Mouse (Mus musculus) intestine, postnatal 0 days (tissue): ENCODE measurements around the gene Mlip. TPM values are rescaled to one million over a fixed set of nuclear protein-coding genes. Genes with fewer than 3 reads are reported as not detected.

Experiments
- ATAC-seq: fragments of 200-750 bp; cut with Nextera tagmentation; 2 replicates; pipeline ENCODE4 v1.8.0; 2017; ENCODE audit warnings: mild to moderate bottlenecking, moderate TSS enrichment, moderate library complexity
- H3K27ac ChIP-seq: fragments of 300-500 bp; sonication (generic); 2 replicates; pipeline ENCODE4 v1.5.1; 2014; ENCODE audit warnings: mild to moderate bottlenecking, low read depth, low read length, moderate library complexity
- H3K27me3 ChIP-seq: fragments of 300-500 bp; sonication (generic); replicated peaks from 2 replicates; pipeline ENCODE4 v1.6.1; 2014; ENCODE audit warnings: low read length, mixed read lengths; ENCODE audit not compliant: control insufficient read depth, insufficient read depth
- H3K36me3 ChIP-seq: fragments of 300-500 bp; sonication (generic); 2 replicates; pipeline ENCODE4 v1.6.1; 2014; ENCODE audit warnings: mild to moderate bottlenecking, moderate library complexity; ENCODE audit not compliant: control insufficient read depth, insufficient read depth
- H3K4me1 ChIP-seq: fragments of 300-500 bp; sonication (generic); replicated peaks from 2 replicates; pipeline ENCODE4 v1.6.1; 2014; ENCODE audit warnings: antibody characterized with exemption, low read length, mixed read lengths; ENCODE audit not compliant: control insufficient read depth, insufficient read depth
- H3K4me2 ChIP-seq: fragments of 300-500 bp; sonication (generic); replicated peaks from 2 replicates; pipeline ENCODE4 v1.6.1; 2014; ENCODE audit warnings: low read depth, mild to moderate bottlenecking, moderate library complexity
- H3K4me3 ChIP-seq: fragments of 300-500 bp; sonication (generic); 2 replicates; pipeline ENCODE4 v1.5.1; 2014; ENCODE audit warnings: low read depth, low read length
- H3K9ac ChIP-seq: fragments of 300-500 bp; sonication (generic); 2 replicates; pipeline ENCODE4 v1.6.1; 2014; ENCODE audit warnings: mild to moderate bottlenecking, low read depth, low read length
- H3K9me3 ChIP-seq: fragments of 300-500 bp; sonication (generic); 2 replicates; pipeline ENCODE4 v1.6.1; 2016; ENCODE audit warnings: mixed run types; ENCODE audit not compliant: control insufficient read depth
- CTCF ChIP-seq: sonication (generic); IDR thresholded peaks from 2 replicates; pipeline ENCODE4 v1.5.1; 2016; ENCODE audit warnings: low read depth, mild to moderate bottlenecking, control low read depth, antibody characterized with exemption, moderate library complexity
- WGBS: fragments of 180-500 bp; shearing (Covaris S2); extraction: QIAGEN DNeasy Blood & Tissue Kit; methylation state at CpG from one replicate; pipeline ENCODE4 v1.1.7; 2014; 5-methylcytosine and 5-hydroxymethylcytosine counted together
- polyA plus RNA-seq: library from polyadenylated mRNA; unstranded; fragments of >200 nt; fragmentation: Nextera tagmentation; extraction: Ambion mirVana; gene quantifications from 2 replicates; pipeline ENCODE4 v1.2.1, GENCODE M21; 2015

The Mlip gene
- polyA plus RNA-seq, 1 experiment from 2014 or later = 0.52 TPM

GRCm38 (mm10) chr9:77179486-77179885 lies 173.3 kb downstream of the Mlip start:
- no peaks in the 10 kb centered on the region for H3K36me3 ChIP-seq
- no peak overlapping the region for H3K4me3 ChIP-seq
- no peaks in the 10 kb centered on the region for H3K27me3 ChIP-seq
- H3K4me1 ChIP-seq = no peaks in the 10 kb centered on the region
- H3K27ac ChIP-seq = no peak overlapping the region
- no peak for ATAC-seq
- H3K9ac ChIP-seq = no peak overlapping the region
- 79% methylated on average over 3 of the region's 3 CpGs for WGBS
- TF ChIP-seq CTCF = no peak
- no peak overlapping the region for H3K4me2 ChIP-seq
- H3K9me3 ChIP-seq = no peaks in the 10 kb centered on the region

- no peaks in the 10 kb centered on the region for H3K27me3 ChIP-seq
- WGBS = 79% methylated on average over 3 of the region's 3 CpGs
- no peak overlapping the region for H3K4me3 ChIP-seq
- no peaks in the 10 kb centered on the region for H3K36me3 ChIP-seq
- H3K9me3 ChIP-seq = no peaks in the 10 kb centered on the region
- no peak for TF ChIP-seq CTCF
- H3K27ac ChIP-seq = no peak overlapping the region
- no peaks in the 10 kb centered on the region for H3K4me1 ChIP-seq
- H3K4me2 ChIP-seq = no peak overlapping the region
- ATAC-seq = no peak
- no peak overlapping the region for H3K9ac ChIP-seq
Observed at GRCm38 (mm10) chr9:77175870-77176269, 176.9 kb downstream of the Mlip start.

GRCm38 (mm10) chr9:77172044-77172443 lies 180.7 kb downstream of the Mlip start:
- no peaks in the 10 kb centered on the region for H3K4me1 ChIP-seq

GRCm38 (mm10) chr9:77165877-77166276 lies 186.9 kb downstream of the Mlip start:
- H3K27me3 ChIP-seq = no peaks in the 10 kb centered on the region
- no peak for TF ChIP-seq CTCF
- H3K36me3 ChIP-seq = no peaks in the 10 kb centered on the region
- H3K9me3 ChIP-seq = no peaks in the 10 kb centered on the region
- ATAC-seq = no peak
- H3K4me1 ChIP-seq = no peaks in the 10 kb centered on the region
- no peak overlapping the region for H3K4me3 ChIP-seq
- no peak overlapping the region for H3K9ac ChIP-seq
- H3K4me2 ChIP-seq = no peak overlapping the region
- H3K27ac ChIP-seq = no peak overlapping the region
- WGBS = 84% methylated on average over 6 of the region's 6 CpGs

More at GRCm38 (mm10) chr9:77172044-77172443, 180.7 kb downstream of the Mlip start:
- Histone ChIP-seq H3K4me3 (no peak overlapping the region), H3K27ac (no peak overlapping the region), H3K9ac (no peak overlapping the region), H3K9me3 (no peaks in the 10 kb centered on the region), H3K4me2 (no peak overlapping the region), H3K27me3 (no peaks in the 10 kb centered on the region), H3K36me3 (no peaks in the 10 kb centered on the region)
- TF ChIP-seq CTCF = no peak
- WGBS = 77% methylated on average over 5 of the region's 5 CpGs
- ATAC-seq = no peak

GRCm38 (mm10) chr9:77161764-77162163 lies 191.0 kb downstream of the Mlip start:
- Histone ChIP-seq H3K4me3 (no peak overlapping the region), H3K27me3 (no peaks in the 10 kb centered on the region), H3K27ac (no peak overlapping the region), H3K9ac (no peak overlapping the region), H3K4me1 (no peaks in the 10 kb centered on the region), H3K4me2 (no peak overlapping the region), H3K9me3 (no peaks in the 10 kb centered on the region), H3K36me3 (no peaks in the 10 kb centered on the region)
- ATAC-seq = no peak
- no peak for TF ChIP-seq CTCF
- WGBS = 76% methylated on average over 5 of the region's 5 CpGs

- H3K36me3 ChIP-seq = no peaks in the 10 kb centered on the region
- H3K27ac ChIP-seq = no peak overlapping the region
- 35% methylated on average over 4 of the region's 4 CpGs for WGBS
- no peak overlapping the region for H3K4me2 ChIP-seq
- no peak overlapping the region for H3K9ac ChIP-seq
- H3K9me3 ChIP-seq = no peaks in the 10 kb centered on the region
- H3K4me1 ChIP-seq = no peaks in the 10 kb centered on the region
- ATAC-seq = peak; percentile 96
- H3K4me3 ChIP-seq = no peak overlapping the region
- no peaks in the 10 kb centered on the region for H3K27me3 ChIP-seq
- TF ChIP-seq CTCF = no peak
Observed at GRCm38 (mm10) chr9:77160277-77160926, 192.4 kb downstream of the Mlip start.
